Mouse (Mus musculus): ENCODE results near the gene Me3. TPM values are rescaled to one million over a fixed set of nuclear protein-coding genes. Genes with fewer than 3 reads are reported as not detected.

The Me3 gene
- total and polyA plus RNA-seq, 2 experiments from 2014 or later: 15.5 to 23.5 TPM

DNA sequence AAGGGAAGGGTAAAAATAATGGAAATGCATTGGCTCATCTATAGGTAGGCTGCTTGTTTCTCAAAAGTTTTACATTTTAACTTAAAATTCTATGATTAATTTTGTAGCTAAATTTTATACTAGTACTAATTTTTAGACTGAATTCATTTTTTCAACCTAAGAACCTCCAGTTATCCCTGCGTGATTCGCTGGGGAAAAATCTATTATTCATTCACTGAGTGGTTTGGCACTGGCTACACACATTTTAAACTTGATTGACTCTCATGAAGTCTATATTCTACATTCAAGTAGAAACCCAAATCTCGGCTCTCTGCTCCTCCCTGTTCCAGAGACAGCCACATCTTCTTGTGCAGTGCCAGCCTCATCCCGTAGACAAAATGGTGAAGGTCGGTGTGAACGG is 24.9 kb upstream of the Me3 start:
- no peaks in the 10 kb centered on the region for H3K27me3 ChIP-seq (ENCODE audit: control insufficient read depth, insufficient read depth, low read length)
- ATAC-seq (ENCODE audit: insufficient read depth, low read depth) (no peak), DNase-seq (ENCODE audit: low spot score) (no peak)
- H3K4me3 ChIP-seq (ENCODE audit: low read depth, low read length): no peak overlapping the region
- H3K36me3 ChIP-seq (replicated peaks; ENCODE audit: control insufficient read depth, insufficient read depth, low read length): no peaks in the 10 kb centered on the region
- no peaks in the 10 kb centered on the region for H3K9me3 ChIP-seq (replicated peaks; ENCODE audit: control insufficient read depth, low read length)
- no peak overlapping the region for H3K27ac ChIP-seq (ENCODE audit: low read depth)
- no peak overlapping the region for H3K9ac ChIP-seq (replicated peaks; ENCODE audit: low read depth, low read length)
- TF ChIP-seq CTCF (IDR thresholded peaks at IDR 0.05; ENCODE audit: low read depth): no peak
- TF ChIP-seq EP300 (IDR thresholded peaks at IDR 0.05; ENCODE audit: low read depth): no peak
- no peaks in the 10 kb centered on the region for H3K4me1 ChIP-seq (ENCODE audit: control insufficient read depth, insufficient read depth)
- WGBS: 91% methylated on average over 6 of the region's 6 CpGs
- no peak overlapping the region for H3K4me2 ChIP-seq (ENCODE audit: low read depth, low read length)

DNA sequence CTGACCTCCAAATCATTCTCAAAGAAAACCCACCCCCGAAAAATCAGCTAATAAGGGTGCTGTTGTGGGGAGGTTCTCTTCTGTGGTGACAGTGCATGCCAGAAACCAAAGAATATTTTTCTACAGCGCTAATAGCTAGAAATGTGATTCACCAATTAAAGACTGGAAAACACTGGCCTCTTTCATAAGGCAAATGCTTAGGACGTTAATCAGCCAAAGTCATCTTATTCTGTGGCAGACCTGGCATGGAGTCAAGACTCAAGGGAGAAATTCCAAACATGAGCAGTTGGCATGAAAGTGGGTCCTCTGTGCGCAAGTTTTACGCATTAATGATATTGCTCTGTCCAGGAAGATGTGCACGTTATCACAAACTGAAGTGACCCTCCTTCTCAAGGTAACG is 21.0 kb upstream of the Me3 start:
- Histone ChIP-seq H3K9me3 (replicated peaks; ENCODE audit: control insufficient read depth, low read length) (no peaks in the 10 kb centered on the region), H3K36me3 (replicated peaks; ENCODE audit: control insufficient read depth, insufficient read depth, low read length) (no peaks in the 10 kb centered on the region), H3K27ac (ENCODE audit: low read depth) (no peak overlapping the region), H3K4me2 (ENCODE audit: low read depth, low read length) (no peak overlapping the region), H3K27me3 (ENCODE audit: control insufficient read depth, insufficient read depth, low read length) (no peaks in the 10 kb centered on the region), H3K4me3 (ENCODE audit: low read depth, low read length) (no peak overlapping the region), H3K4me1 (ENCODE audit: control insufficient read depth, insufficient read depth) (no peaks in the 10 kb centered on the region), H3K9ac (replicated peaks; ENCODE audit: low read depth, low read length) (no peak overlapping the region)
- WGBS: 76% methylated on average over 7 of the region's 7 CpGs
- no peak for TF ChIP-seq CTCF (IDR thresholded peaks at IDR 0.05; ENCODE audit: low read depth)
- TF ChIP-seq EP300 (IDR thresholded peaks at IDR 0.05; ENCODE audit: low read depth): no peak
- ATAC-seq (ENCODE audit: insufficient read depth, low read depth): no peak
- DNase-seq (ENCODE audit: low spot score): no peak

DNA sequence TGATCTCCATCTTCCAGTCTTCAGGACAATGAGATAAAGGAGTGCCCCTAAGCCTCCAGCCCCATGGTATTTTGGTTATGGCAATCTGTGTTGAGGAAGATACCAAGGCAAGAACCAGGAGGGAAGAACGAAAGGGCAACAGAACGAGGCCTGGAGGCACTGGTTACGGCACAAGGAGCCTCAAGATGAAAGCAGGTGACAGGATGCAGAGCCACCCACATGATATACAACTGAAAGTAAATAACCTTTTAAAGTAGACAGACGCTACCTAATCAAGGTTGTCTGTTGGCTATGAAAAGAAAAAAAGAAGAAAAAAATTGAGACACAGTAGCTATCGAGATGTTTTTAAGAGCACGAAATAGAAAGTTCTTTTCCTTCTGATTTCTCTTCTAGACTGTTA is 16.0 kb upstream of the Me3 start:
- H3K4me3 ChIP-seq (ENCODE audit: low read depth, low read length): no peak overlapping the region
- H3K9ac ChIP-seq (replicated peaks; ENCODE audit: low read depth, low read length): no peak overlapping the region
- no peaks in the 10 kb centered on the region for H3K27me3 ChIP-seq (ENCODE audit: control insufficient read depth, insufficient read depth, low read length)
- H3K36me3 ChIP-seq (replicated peaks; ENCODE audit: control insufficient read depth, insufficient read depth, low read length): no peaks in the 10 kb centered on the region
- 85% methylated on average over 6 of the region's 6 CpGs for WGBS
- no peak for DNase-seq (ENCODE audit: low spot score)
- ATAC-seq (ENCODE audit: insufficient read depth, low read depth): no peak
- no peak overlapping the region for H3K4me2 ChIP-seq (ENCODE audit: low read depth, low read length)
- no peak overlapping the region for H3K27ac ChIP-seq (ENCODE audit: low read depth)
- TF ChIP-seq EP300 (IDR thresholded peaks at IDR 0.05; ENCODE audit: low read depth): no peak
- peaks cover 5% of the 10 kb centered on the region; the same call in 1 of the 2 replicates for H3K9me3 ChIP-seq (replicated peaks; ENCODE audit: control insufficient read depth, low read length)
- no peaks in the 10 kb centered on the region for H3K4me1 ChIP-seq (ENCODE audit: control insufficient read depth, insufficient read depth)

DNA sequence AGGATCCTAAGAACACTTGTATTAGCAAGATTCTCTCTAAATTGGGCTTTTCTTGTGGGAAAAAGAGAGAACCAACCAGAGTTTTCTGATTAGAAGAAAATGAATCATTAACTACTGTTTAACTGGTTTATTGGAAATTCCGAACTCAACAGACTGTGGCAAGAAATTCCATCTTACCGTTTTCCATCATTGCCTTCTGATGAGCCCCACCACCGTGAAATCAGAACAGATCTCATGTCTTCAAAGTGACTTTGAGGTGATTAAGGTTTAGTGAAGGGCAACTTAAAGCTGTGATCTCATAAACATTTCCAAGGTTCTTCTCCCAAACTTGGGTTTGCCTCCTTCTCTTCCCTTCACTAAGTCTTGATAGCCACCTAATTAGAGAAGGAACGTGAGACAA is 8.9 kb upstream of the Me3 start:
- H3K4me3 ChIP-seq (ENCODE audit: low read depth, low read length): no peak overlapping the region
- DNase-seq (ENCODE audit: low spot score) (no peak), ATAC-seq (ENCODE audit: insufficient read depth, low read depth) (no peak)
- 90% methylated on average over 4 of the region's 4 CpGs for WGBS
- TF ChIP-seq CTCF (IDR thresholded peaks at IDR 0.05; ENCODE audit: low read depth) (no peak), EP300 (IDR thresholded peaks at IDR 0.05; ENCODE audit: low read depth) (no peak)
- no peaks in the 10 kb centered on the region for H3K9me3 ChIP-seq (replicated peaks; ENCODE audit: control insufficient read depth, low read length)
- no peaks in the 10 kb centered on the region for H3K36me3 ChIP-seq (replicated peaks; ENCODE audit: control insufficient read depth, insufficient read depth, low read length)
- no peak overlapping the region for H3K4me2 ChIP-seq (ENCODE audit: low read depth, low read length)
- no peak overlapping the region for H3K27ac ChIP-seq (ENCODE audit: low read depth)
- H3K9ac ChIP-seq (replicated peaks; ENCODE audit: low read depth, low read length): no peak overlapping the region
- no peaks in the 10 kb centered on the region for H3K27me3 ChIP-seq (ENCODE audit: control insufficient read depth, insufficient read depth, low read length)
- no peaks in the 10 kb centered on the region for H3K4me1 ChIP-seq (ENCODE audit: control insufficient read depth, insufficient read depth)

DNA sequence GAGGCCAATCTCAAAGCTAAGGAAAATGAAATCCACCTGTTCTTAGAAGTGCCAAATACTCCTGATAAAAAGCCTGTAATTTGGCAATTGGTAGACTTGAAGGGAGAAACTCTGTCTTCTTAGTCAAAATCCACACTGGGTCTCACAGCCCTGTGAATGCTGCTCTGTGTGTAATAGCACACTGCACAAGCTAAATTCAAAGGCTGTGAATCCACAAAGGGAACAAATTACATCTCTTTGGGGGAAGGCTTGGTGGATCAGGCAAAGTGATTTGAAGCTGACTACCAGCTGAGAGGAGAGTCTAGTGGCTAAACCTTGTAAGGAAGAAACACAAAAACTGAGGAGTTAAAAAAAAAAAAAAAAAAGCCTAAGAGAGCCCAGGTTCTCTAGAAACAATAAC is 4.8 kb upstream of the Me3 start:
- H3K4me2 ChIP-seq (ENCODE audit: low read depth, low read length): no peak overlapping the region
- no peak overlapping the region for H3K27ac ChIP-seq (ENCODE audit: low read depth)
- H3K9me3 ChIP-seq (replicated peaks; ENCODE audit: control insufficient read depth, low read length): no peaks in the 10 kb centered on the region
- DNase-seq (ENCODE audit: low spot score): no peak
- TF ChIP-seq EP300 (IDR thresholded peaks at IDR 0.05; ENCODE audit: low read depth) (no peak), CTCF (IDR thresholded peaks at IDR 0.05; ENCODE audit: low read depth) (no peak)
- no peaks in the 10 kb centered on the region for H3K36me3 ChIP-seq (replicated peaks; ENCODE audit: control insufficient read depth, insufficient read depth, low read length)
- no peaks in the 10 kb centered on the region for H3K27me3 ChIP-seq (ENCODE audit: control insufficient read depth, insufficient read depth, low read length)
- no peaks in the 10 kb centered on the region for H3K4me1 ChIP-seq (ENCODE audit: control insufficient read depth, insufficient read depth)
- no peak for ATAC-seq (ENCODE audit: insufficient read depth, low read depth)
- H3K4me3 ChIP-seq (ENCODE audit: low read depth, low read length): no peak overlapping the region
- H3K9ac ChIP-seq (replicated peaks; ENCODE audit: low read depth, low read length): no peak overlapping the region

DNA sequence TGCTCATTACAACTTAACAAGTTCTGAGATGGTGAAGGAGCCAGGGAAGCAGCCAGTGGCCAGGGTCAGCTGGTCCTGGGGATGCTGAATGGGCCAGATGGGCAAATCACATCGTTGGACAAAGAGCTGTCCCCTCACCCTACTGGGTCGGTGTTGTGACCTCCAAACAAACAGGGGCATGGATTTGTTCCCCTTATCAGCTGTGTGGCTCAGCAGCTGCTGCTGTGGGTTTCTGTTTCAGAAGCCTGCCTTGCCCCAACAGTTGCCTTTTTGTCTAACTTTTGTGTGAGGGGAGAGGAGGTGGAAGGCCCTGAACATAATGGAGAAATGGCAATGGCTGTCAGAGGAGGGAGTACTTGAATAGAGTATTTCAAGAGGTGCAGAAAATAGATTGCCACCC is 4.2 kb upstream of the Me3 start:
- no peak for TF ChIP-seq CTCF (IDR thresholded peaks at IDR 0.05; ENCODE audit: low read depth)
- no peak for TF ChIP-seq EP300 (IDR thresholded peaks at IDR 0.05; ENCODE audit: low read depth)
- H3K4me1 ChIP-seq (ENCODE audit: control insufficient read depth, insufficient read depth): no peaks in the 10 kb centered on the region
- H3K9me3 ChIP-seq (replicated peaks; ENCODE audit: control insufficient read depth, low read length): no peaks in the 10 kb centered on the region
- no peaks in the 10 kb centered on the region for H3K36me3 ChIP-seq (replicated peaks; ENCODE audit: control insufficient read depth, insufficient read depth, low read length)
- WGBS: 22% methylated on average over 2 of the region's 2 CpGs
- no peak overlapping the region for H3K9ac ChIP-seq (replicated peaks; ENCODE audit: low read depth, low read length)
- H3K27ac ChIP-seq (ENCODE audit: low read depth): no peak overlapping the region
- H3K4me2 ChIP-seq (ENCODE audit: low read depth, low read length): no peak overlapping the region
- no peak for DNase-seq (ENCODE audit: low spot score)
- no peak for ATAC-seq (ENCODE audit: insufficient read depth, low read depth)
- H3K4me3 ChIP-seq (ENCODE audit: low read depth, low read length): no peak overlapping the region
- H3K27me3 ChIP-seq (ENCODE audit: control insufficient read depth, insufficient read depth, low read length): no peaks in the 10 kb centered on the region

Measured in heart, postnatal 0 days (tissue).